Mouse (Mus musculus) limb, embryonic 10.5 days (tissue): ENCODE measurements at regions not wholly inside any gene's neighbourhood (a gene's known extent, or its start where the extent isn't known, plus 50 kb on each side); places are given as distances from the start of the nearest gene placed in this dataset.
A peak's percentile ranks its signal among the peaks of the same experiment; 100 is the strongest.
"Not testable (repeated sequence)": the region's sequence is repeated elsewhere in the genome, so short reads cannot be mapped to it uniquely, and the experiment has no call there.

ENCODE experiments used
- DNase-seq: peaks from one replicate; pipeline ENCODE4 v3.0.0-alpha.2; 2017; ENCODE audit warnings: low spot score
- H3K27ac ChIP-seq: fragments of 300-500 bp; sonication (generic); 2 replicates; pipeline ENCODE4 v1.5.1; 2016; ENCODE audit warnings: mild to moderate bottlenecking
- H3K27me3 ChIP-seq: fragments of 300-500 bp; sonication (generic); 2 replicates; pipeline ENCODE4 v1.6.1; 2016; ENCODE audit warnings: low read depth, mild to moderate bottlenecking; ENCODE audit not compliant: poor library complexity, severe bottlenecking
- H3K36me3 ChIP-seq: fragments of 300-500 bp; sonication (generic); 2 replicates; pipeline ENCODE4 v1.6.1; 2016; ENCODE audit warnings: mild to moderate bottlenecking, moderate library complexity
- H3K4me1 ChIP-seq: fragments of 300-500 bp; sonication (generic); 2 replicates; pipeline ENCODE4 v1.6.1; 2016
- H3K4me3 ChIP-seq: fragments of 300-500 bp; sonication (generic); 2 replicates; pipeline ENCODE4 v1.5.1; 2016; ENCODE audit warnings: mild to moderate bottlenecking, moderate library complexity
- H3K9me3 ChIP-seq: fragments of 300-500 bp; sonication (generic); replicated peaks from 2 replicates; pipeline ENCODE4 v1.6.1; 2016; ENCODE audit warnings: mild to moderate bottlenecking
- WGBS: fragments of 180-500 bp; shearing (Covaris S2); methylation state at CpG from one replicate; pipeline ENCODE4 v1.1.7; 2016; 5-methylcytosine and 5-hydroxymethylcytosine counted together

- no peak for DNase-seq
- no peaks in the 10 kb centered on the region for H3K27me3 ChIP-seq
- no peak overlapping the region for H3K27ac ChIP-seq
- H3K4me1 ChIP-seq = no peaks in the 10 kb centered on the region
- 81% methylated on average over 1 of the region's 1 CpGs for WGBS
- no peak overlapping the region for H3K4me3 ChIP-seq
- no peaks in the 10 kb centered on the region for H3K36me3 ChIP-seq
- no peaks in the 10 kb centered on the region for H3K9me3 ChIP-seq
Measured at GRCm38 (mm10) chr4:64432097-64432496, 385.3 kb upstream of the Tnc start.

- H3K36me3 ChIP-seq = no peaks in the 10 kb centered on the region
- 60% methylated on average over 13 of the region's 13 CpGs for WGBS
- DNase-seq = peak; percentile 53
- H3K9me3 ChIP-seq = no peaks in the 10 kb centered on the region
- H3K27ac ChIP-seq = peak overlapping the region; percentile 51
- H3K4me3 ChIP-seq = no peak overlapping the region
- H3K27me3 ChIP-seq = no peaks in the 10 kb centered on the region
- H3K4me1 ChIP-seq = peaks cover 11% of the 10 kb centered on the region
Measured at GRCm38 (mm10) chr4:64437744-64438594, 391.2 kb upstream of the Tnc start.

DNA sequence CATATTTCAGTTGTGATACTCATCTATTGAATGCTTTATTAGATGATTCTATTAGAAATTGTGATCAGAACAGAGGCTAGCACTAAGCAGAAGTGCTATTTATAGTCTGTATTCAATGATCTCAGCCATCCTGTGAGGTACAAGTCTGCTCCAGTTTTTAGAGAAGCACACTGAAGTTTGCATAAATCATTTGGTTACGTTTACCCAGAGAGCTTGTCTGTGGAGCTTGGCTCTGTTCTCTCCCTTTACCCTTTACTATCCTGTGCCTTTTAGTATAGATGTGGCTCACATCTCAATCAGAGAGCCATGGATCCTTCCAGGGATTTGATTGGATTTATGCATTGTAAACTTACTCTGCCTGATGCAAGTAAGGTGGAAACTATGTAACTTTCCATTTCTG lies 404.6 kb upstream of the Tnc start:
- no peaks in the 10 kb centered on the region for H3K36me3 ChIP-seq
- WGBS = 86% methylated on average over 1 of the region's 1 CpGs
- no peak for DNase-seq
- no peaks in the 10 kb centered on the region for H3K9me3 ChIP-seq
- no peak overlapping the region for H3K27ac ChIP-seq
- no peaks in the 10 kb centered on the region for H3K4me1 ChIP-seq
- no peaks in the 10 kb centered on the region for H3K27me3 ChIP-seq
- no peak overlapping the region for H3K4me3 ChIP-seq

- 78% methylated on average over 1 of the region's 1 CpGs for WGBS
- H3K9me3 ChIP-seq = no peaks in the 10 kb centered on the region
- no peaks in the 10 kb centered on the region for H3K36me3 ChIP-seq
- no peak overlapping the region for H3K4me3 ChIP-seq
- DNase-seq = no peak
- no peaks in the 10 kb centered on the region for H3K27me3 ChIP-seq
- no peaks in the 10 kb centered on the region for H3K4me1 ChIP-seq
- no peak overlapping the region for H3K27ac ChIP-seq
Measured at GRCm38 (mm10) chr4:64451946-64452345, 405.1 kb upstream of the Tnc start.

DNA sequence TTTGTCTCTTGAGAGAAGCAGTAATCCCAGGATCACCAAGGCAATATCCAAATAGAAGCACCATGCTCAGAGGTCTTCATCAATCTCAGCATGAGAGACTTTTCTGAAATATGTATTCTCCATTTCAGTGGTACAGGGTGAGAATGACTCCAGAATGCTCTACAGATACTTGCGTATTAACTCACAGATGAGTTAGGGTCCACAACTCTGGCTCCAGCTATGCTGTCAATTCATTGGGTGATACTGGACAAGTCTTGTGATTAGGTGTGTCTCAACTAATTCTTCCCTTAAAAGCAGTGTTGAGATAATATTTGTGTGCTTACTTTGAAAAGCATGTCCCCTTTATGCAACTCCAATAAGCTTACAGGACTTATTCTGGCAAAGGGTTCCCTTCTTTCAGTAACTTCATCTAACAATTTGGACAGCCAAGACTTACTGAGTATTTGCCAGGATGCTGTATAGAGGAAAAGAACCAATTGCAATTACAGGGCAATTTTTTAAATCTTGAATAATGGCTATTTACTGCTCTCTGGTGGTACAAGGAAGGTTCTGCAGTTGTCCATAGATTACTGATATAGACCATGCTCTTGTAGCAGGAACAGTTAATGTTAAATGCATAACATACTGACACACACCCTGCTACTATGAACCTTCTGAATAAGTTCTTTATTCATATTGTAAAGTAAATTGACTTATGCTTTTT lies 445.6 kb upstream of the Tnc start:
- no peaks in the 10 kb centered on the region for H3K27me3 ChIP-seq
- DNase-seq = no peak

DNA sequence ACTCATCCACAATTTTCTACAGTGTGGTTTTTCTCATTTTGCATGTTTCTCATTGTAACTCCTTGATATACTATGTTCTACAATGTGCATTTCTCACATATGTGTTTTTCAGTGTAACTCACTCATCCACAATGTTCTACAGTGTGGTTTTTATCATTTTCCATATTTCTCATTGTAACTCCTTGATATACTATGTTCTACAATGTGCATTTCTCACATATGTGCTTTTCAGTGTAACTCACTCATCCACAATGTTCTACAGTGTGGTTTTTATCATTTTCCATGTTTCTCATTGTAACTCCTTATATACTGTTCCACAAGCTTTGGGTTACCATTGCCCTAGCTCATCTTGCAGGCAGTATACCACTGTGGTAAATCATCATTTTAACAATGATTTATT lies 450.9 kb upstream of the Tnc start:
- not testable (repeated sequence) for H3K4me1 ChIP-seq, H3K27me3 ChIP-seq, DNase-seq, H3K36me3 ChIP-seq, H3K9me3 ChIP-seq, H3K4me3 ChIP-seq, H3K27ac ChIP-seq

More for the DNA sequence above, 445.6 kb upstream of the Tnc start:
- Histone ChIP-seq H3K4me3 (no peak overlapping the region), H3K36me3 (no peaks in the 10 kb centered on the region), H3K4me1 (no peaks in the 10 kb centered on the region), H3K9me3 (no peaks in the 10 kb centered on the region), H3K27ac (no peak overlapping the region)
- 96% methylated on average over 1 of the region's 1 CpGs for WGBS

- 84% methylated on average over 5 of the region's 5 CpGs for WGBS
- no peak for DNase-seq
Measured at GRCm38 (mm10) chr4:64500635-64501395, 454.0 kb upstream of the Tnc start.

GRCm38 (mm10) chr4:64521883-64522282 lies 475.1 kb upstream of the Tnc start:
- Histone ChIP-seq H3K4me1 (no peaks in the 10 kb centered on the region), H3K36me3 (no peaks in the 10 kb centered on the region), H3K4me3 (no peak overlapping the region), H3K27ac (no peak overlapping the region), H3K27me3 (no peaks in the 10 kb centered on the region), H3K9me3 (no peaks in the 10 kb centered on the region)
- no peak for DNase-seq

More at GRCm38 (mm10) chr4:64500635-64501395, 454.0 kb upstream of the Tnc start:
- no peaks in the 10 kb centered on the region for H3K27me3 ChIP-seq
- H3K4me1 ChIP-seq = no peaks in the 10 kb centered on the region
- no peaks in the 10 kb centered on the region for H3K36me3 ChIP-seq
- H3K27ac ChIP-seq = no peak overlapping the region
- H3K4me3 ChIP-seq = no peak overlapping the region
- H3K9me3 ChIP-seq = no peaks in the 10 kb centered on the region

- no peak overlapping the region for H3K27ac ChIP-seq
- no peaks in the 10 kb centered on the region for H3K27me3 ChIP-seq
- DNase-seq = no peak
- no peaks in the 10 kb centered on the region for H3K9me3 ChIP-seq
- no peaks in the 10 kb centered on the region for H3K4me1 ChIP-seq
- WGBS = 85% methylated on average over 4 of the region's 4 CpGs
- no peaks in the 10 kb centered on the region for H3K36me3 ChIP-seq
- no peak overlapping the region for H3K4me3 ChIP-seq
Measured at GRCm38 (mm10) chr4:64527724-64528332, 481.0 kb upstream of the Tnc start.

DNA sequence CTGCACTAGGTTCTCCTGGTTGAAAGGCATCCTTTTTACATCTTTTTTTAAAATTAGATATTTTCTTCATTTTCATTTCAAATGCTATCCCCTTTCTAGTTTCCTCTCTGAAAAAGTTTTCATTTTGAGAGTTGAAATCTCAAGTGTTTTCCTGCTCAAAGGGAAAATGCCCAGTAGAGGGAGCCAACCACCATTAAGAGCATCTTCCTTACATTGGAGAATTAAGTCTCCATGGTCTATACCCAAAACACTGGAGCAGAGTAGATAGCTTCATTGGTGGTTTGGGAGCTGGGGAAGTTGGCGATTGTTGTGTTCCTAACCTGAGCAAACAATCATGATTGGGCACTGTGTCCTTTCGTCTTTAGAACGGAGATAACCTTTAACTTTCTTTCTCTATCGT lies 483.8 kb upstream of the Tnc start:
- H3K9me3 ChIP-seq = no peaks in the 10 kb centered on the region
- H3K27me3 ChIP-seq = no peaks in the 10 kb centered on the region
- WGBS = 81% methylated on average over 4 of the region's 4 CpGs
- no peaks in the 10 kb centered on the region for H3K36me3 ChIP-seq
- H3K4me1 ChIP-seq = no peaks in the 10 kb centered on the region
- no peak overlapping the region for H3K4me3 ChIP-seq
- H3K27ac ChIP-seq = no peak overlapping the region
- DNase-seq = peak; percentile 30

DNA sequence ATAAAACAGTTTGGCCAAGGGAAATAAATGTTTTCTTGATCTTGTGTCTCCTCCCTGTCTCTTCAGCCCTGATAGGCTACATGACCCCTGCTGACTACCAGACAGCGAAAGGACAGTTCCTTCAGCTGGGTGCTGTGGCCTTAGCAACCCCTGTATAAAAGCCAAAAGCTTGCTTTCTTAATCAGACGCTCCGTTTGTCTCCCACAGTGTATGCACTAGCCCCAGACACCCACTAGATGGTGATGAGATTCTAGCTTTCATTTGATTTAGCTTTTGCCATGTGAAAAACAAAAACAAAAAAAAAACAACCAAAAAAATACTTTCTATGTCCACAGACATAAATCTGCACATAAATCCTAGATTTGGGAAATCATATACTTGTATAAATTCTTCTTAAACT lies 486.2 kb upstream of the Tnc start:
- DNase-seq = no peak
- Histone ChIP-seq H3K4me1 (no peaks in the 10 kb centered on the region), H3K27ac (no peak overlapping the region), H3K9me3 (no peaks in the 10 kb centered on the region), H3K27me3 (no peaks in the 10 kb centered on the region), H3K36me3 (no peaks in the 10 kb centered on the region), H3K4me3 (no peak overlapping the region)
- WGBS = 55% methylated on average over 3 of the region's 3 CpGs

GRCm38 (mm10) chr4:64535554-64536253 lies 488.9 kb upstream of the Tnc start:
- WGBS = 91% methylated on average over 6 of the region's 6 CpGs
- H3K9me3 ChIP-seq = no peaks in the 10 kb centered on the region
- DNase-seq = no peak

More at GRCm38 (mm10) chr4:64535554-64536253, 488.9 kb upstream of the Tnc start:
- Histone ChIP-seq H3K4me3 (no peak overlapping the region), H3K36me3 (no peaks in the 10 kb centered on the region), H3K27ac (no peak overlapping the region), H3K27me3 (no peaks in the 10 kb centered on the region), H3K4me1 (no peaks in the 10 kb centered on the region)
